Mouse (Mus musculus): ENCODE measurements around the gene Usp10. TPM values are rescaled to one million over a fixed set of nuclear protein-coding genes. Genes with fewer than 3 reads are reported as not detected.
A peak's percentile ranks its signal among the peaks of the same experiment; 100 is the strongest.

Gene Usp10
- total and polyA plus RNA-seq, 3 experiments = 227 to 398 (median 263) TPM

DNA sequence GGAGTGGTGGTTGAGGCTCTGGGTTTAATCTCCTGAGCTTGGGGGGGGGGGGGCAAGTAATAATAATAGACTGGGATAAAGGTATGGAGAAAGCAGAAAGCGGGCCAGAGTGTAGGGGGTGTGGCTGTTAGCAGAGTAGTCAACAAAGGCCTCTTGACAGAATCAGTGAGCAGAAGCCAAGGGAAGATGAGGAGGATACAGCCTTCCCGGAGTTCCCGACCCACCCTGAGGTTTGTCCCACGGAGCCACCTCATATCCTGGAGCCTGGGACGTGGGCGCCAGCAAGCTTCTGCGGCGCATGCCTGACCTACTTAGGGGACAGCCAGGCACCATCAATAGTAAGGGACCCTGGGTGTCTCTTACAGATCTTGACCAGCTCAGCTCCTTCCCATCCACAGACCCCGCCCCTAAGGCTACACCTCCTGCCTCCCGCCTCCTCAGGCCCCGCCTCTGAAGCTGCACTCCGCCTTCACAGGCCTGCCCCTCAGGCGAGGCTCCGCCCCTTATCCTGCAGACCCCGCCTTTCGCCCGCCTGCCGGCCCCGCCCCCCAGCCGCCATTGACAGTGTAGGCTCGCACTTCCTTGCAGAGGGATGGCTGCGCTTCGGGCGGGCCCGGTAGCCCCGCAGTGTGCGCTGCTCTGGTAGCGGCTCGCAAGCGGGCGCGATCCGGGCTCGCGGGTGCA, 48.3 kb upstream of the Usp10 start, which contains the start of gene Klhl36 (continued):
- TF ChIP-seq MAX (IDR thresholded peaks at IDR 0.05; ENCODE audit: low read length) = no peak
- TF ChIP-seq HCFC1 (IDR thresholded peaks at IDR 0.05; ENCODE audit: low read depth, low read length) = no peak
- no peak for TF ChIP-seq JUND (IDR thresholded peaks at IDR 0.05; ENCODE audit: low read depth, low read length)

DNA sequence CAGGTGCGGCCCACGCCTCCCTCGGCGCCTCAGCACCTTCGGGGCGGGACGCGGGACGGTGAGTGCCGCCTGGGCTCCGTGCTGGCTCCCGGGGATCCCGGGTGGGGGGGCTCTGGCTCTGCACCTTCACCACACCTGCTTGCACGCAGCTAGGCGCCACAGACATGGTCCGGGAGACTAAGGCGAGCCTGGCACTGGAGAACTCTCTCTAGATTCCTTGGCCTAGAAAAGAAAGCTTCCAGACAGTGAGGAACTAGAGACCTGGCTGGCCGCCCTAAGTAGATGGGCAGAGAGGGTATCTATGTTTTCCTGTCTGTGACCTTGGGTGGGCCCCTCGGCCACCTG, 47.8 kb upstream of the Usp10 start:
- H3K9ac ChIP-seq (ENCODE audit: control insufficient read depth, low read depth, low read length, poor library complexity, severe bottlenecking) = peak overlapping the region; percentile 72
- H3K9me3 ChIP-seq (replicated peaks; ENCODE audit: insufficient read depth, low read length) = no peaks in the 10 kb centered on the region
- peak overlapping the region; percentile 67 to 94 for H3K4me3 ChIP-seq (ENCODE audit: control insufficient read depth in 1 of 2, insufficient read depth in 1 of 2, low read depth in 2 of 2, low read length in 2 of 2)
- no peak overlapping the region for H3K27ac ChIP-seq (ENCODE audit: control insufficient read depth, low read depth, low read length)
- peaks cover 2 to 16% of the 10 kb centered on the region in 2 experiments for H3K4me1 ChIP-seq (ENCODE audit: control insufficient read depth in 1 of 2, insufficient read depth in 2 of 2, low read length in 2 of 2)
- H3K79me2 ChIP-seq (ENCODE audit: control insufficient read depth, insufficient read depth, low read length, poor library complexity) = no peaks in the 10 kb centered on the region; the same call in 1 of the 2 replicates
- no peak for TF ChIP-seq MYC (IDR thresholded peaks at IDR 0.05; ENCODE audit: low read depth, low read length)
- TF ChIP-seq MAX (IDR thresholded peaks at IDR 0.05; ENCODE audit: low read length) = no peak
- no peak for TF ChIP-seq EP300 (IDR thresholded peaks at IDR 0.05; ENCODE audit: low read depth in 1 of 2, low read length in 2 of 2)
- no peak for TF ChIP-seq ZNF384 (IDR thresholded peaks at IDR 0.05; ENCODE audit: low read depth, low read length)
- no peak for DNase-seq (ENCODE audit: low read depth, low spot score)
- no peaks in the 10 kb centered on the region for H3K27me3 ChIP-seq (ENCODE audit: control insufficient read depth in 1 of 2, insufficient read depth in 2 of 2, low read length in 2 of 2)
- H3K36me3 ChIP-seq (ENCODE audit: control insufficient read depth in 1 of 2, insufficient read depth in 2 of 2, low read length in 2 of 2) = peaks cover 0 to 2% of the 10 kb centered on the region in 2 experiments; a peak in 1 of 4 replicates

DNA sequence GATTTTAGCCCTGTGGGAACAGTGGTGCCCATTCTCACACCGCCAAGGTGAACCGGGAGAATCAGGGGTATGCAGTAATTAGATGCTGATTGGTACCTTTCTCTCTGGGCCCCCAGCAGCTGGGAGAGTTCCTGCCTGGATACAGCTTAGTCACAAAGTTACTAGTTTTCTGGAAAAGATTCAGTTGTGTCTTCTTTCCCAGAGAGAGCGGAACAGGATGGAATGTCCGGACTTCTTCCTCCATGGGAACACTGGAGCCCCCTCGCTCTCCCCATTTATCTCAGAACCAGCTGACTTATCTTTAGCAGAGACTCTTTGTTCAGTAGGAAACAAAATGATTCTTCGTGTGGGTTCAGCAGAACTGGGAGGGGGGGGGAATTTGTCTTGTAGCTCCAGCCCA, 47.4 kb upstream of the Usp10 start:
- DNase-seq (ENCODE audit: low read depth, low spot score) = no peak
- TF ChIP-seq EP300 (IDR thresholded peaks at IDR 0.05; ENCODE audit: low read depth in 1 of 2, low read length in 2 of 2) = no peak
- TF ChIP-seq HCFC1 (IDR thresholded peaks at IDR 0.05; ENCODE audit: low read depth, low read length) = no peak
- no peak for TF ChIP-seq MYC (IDR thresholded peaks at IDR 0.05; ENCODE audit: low read depth, low read length)
- TF ChIP-seq POLR2AphosphoS2 (IDR thresholded peaks at IDR 0.05; ENCODE audit: low read length) = no peak
- TF ChIP-seq UBTF (IDR thresholded peaks at IDR 0.05; ENCODE audit: borderline replicate concordance, insufficient read depth, low read depth, low read length) = no peak
- TF ChIP-seq JUND (IDR thresholded peaks at IDR 0.05; ENCODE audit: low read depth, low read length) = no peak
- TF ChIP-seq ZMIZ1 (IDR thresholded peaks at IDR 0.05; ENCODE audit: low read depth, low read length) = no peak
- no peak for TF ChIP-seq CHD2 (IDR thresholded peaks at IDR 0.05; ENCODE audit: low read length)
- no peak for TF ChIP-seq RAD21 (IDR thresholded peaks at IDR 0.05; ENCODE audit: low read depth, low read length)
- TF ChIP-seq SIN3A (IDR thresholded peaks at IDR 0.05; ENCODE audit: low read length) = no peak
- no peak for TF ChIP-seq POLR2A (IDR thresholded peaks at IDR 0.05; ENCODE audit: control insufficient read depth in 1 of 2, insufficient read depth in 1 of 2, low read depth in 1 of 2, low read length in 2 of 2, poor library complexity in 1 of 2)
- TF ChIP-seq GABPA (IDR thresholded peaks at IDR 0.05; ENCODE audit: low read depth, low read length) = no peak
- TF ChIP-seq MAX (IDR thresholded peaks at IDR 0.05; ENCODE audit: low read length) = no peak
- no peak for TF ChIP-seq ETS1 (IDR thresholded peaks at IDR 0.05; ENCODE audit: low read depth, low read length)
- no peak for TF ChIP-seq E2F4 (IDR thresholded peaks at IDR 0.05; ENCODE audit: borderline replicate concordance, low read depth, low read length)
- no peak for TF ChIP-seq BHLHE40 (IDR thresholded peaks at IDR 0.05; ENCODE audit: borderline replicate concordance, low read depth, low read length)
- no peak for TF ChIP-seq ELF1 (IDR thresholded peaks at IDR 0.05; ENCODE audit: low read depth, low read length)
- TF ChIP-seq USF2 (IDR thresholded peaks at IDR 0.05; ENCODE audit: borderline replicate concordance in 1 of 2, insufficient read depth in 1 of 2, low read depth in 1 of 2, low read length in 2 of 2) = no peak
- TF ChIP-seq TCF12 (IDR thresholded peaks at IDR 0.05; ENCODE audit: low read depth, low read length) = no peak
- TF ChIP-seq TBP (IDR thresholded peaks at IDR 0.05; ENCODE audit: low read depth, low read length) = no peak
- Histone ChIP-seq H3K27me3 (ENCODE audit: control insufficient read depth in 1 of 2, insufficient read depth in 2 of 2, low read length in 2 of 2) (no peaks in the 10 kb centered on the region), H3K4me3 (ENCODE audit: control insufficient read depth in 1 of 2, insufficient read depth in 1 of 2, low read depth in 2 of 2, low read length in 2 of 2) (peak overlapping the region; percentile 67 to 94), H3K9me3 (replicated peaks; ENCODE audit: insufficient read depth, low read length) (no peaks in the 10 kb centered on the region), H3K27ac (ENCODE audit: control insufficient read depth, low read depth, low read length) (no peak overlapping the region), H3K9ac (ENCODE audit: control insufficient read depth, low read depth, low read length, poor library complexity, severe bottlenecking) (peak overlapping the region; percentile 72), H3K4me1 (ENCODE audit: control insufficient read depth in 1 of 2, insufficient read depth in 2 of 2, low read length in 2 of 2) (peaks cover 2 to 16% of the 10 kb centered on the region in 2 experiments), H3K79me2 (ENCODE audit: control insufficient read depth, insufficient read depth, low read length, poor library complexity) (no peaks in the 10 kb centered on the region; the same call in 1 of the 2 replicates), H3K36me3 (ENCODE audit: control insufficient read depth in 1 of 2, insufficient read depth in 2 of 2, low read length in 2 of 2) (peaks cover 0 to 2% of the 10 kb centered on the region in 2 experiments; a peak in 1 of 4 replicates)
